Mouse (Mus musculus) CH12.LX (cell line): ENCODE measurements at regions not wholly inside any gene's neighbourhood (a gene's known extent, or its start where the extent isn't known, plus 50 kb on each side); places are given as distances from the start of the nearest gene placed in this dataset.

Experiments used
- DNase-seq: peaks from one replicate; pipeline ENCODE4 v3.0.0-alpha.2; 2013; ENCODE audit errors: extremely low read depth
- H3K27ac ChIP-seq: 2 replicates; pipeline ENCODE4 v1.5.1; 2012; ENCODE audit warnings: low read depth, mild to moderate bottlenecking, control low read depth, moderate library complexity; ENCODE audit not compliant: insufficient read depth
- H3K27me3 ChIP-seq: replicated peaks from 2 replicates; pipeline ENCODE3; 2012; ENCODE audit warnings: inconsistent platforms
- H3K36me3 ChIP-seq, 2 experiments: replicated peaks in 1 of 2; 2 replicates each; pipeline versions ENCODE3 to v1.6.1; 2012; ENCODE audit warnings: inconsistent platforms in 1 of 2, low read length in 1 of 2, mild to moderate bottlenecking in 1 of 2, mixed read lengths in 1 of 2, moderate library complexity in 1 of 2; ENCODE audit not compliant: control insufficient read depth in 1 of 2, insufficient read depth in 1 of 2
- H3K4me1 ChIP-seq, 2 experiments: 2 replicates each; pipeline ENCODE4 v1.6.1; 2012; ENCODE audit warnings: inconsistent platforms in 1 of 2, moderate library complexity in 1 of 2; ENCODE audit not compliant: insufficient read depth in 2 of 2, control insufficient read depth in 1 of 2
- H3K4me2 ChIP-seq: 2 replicates; pipeline ENCODE4 v1.6.1; 2012; ENCODE audit warnings: low read depth, mild to moderate bottlenecking, control low read depth; ENCODE audit not compliant: poor library complexity, insufficient read depth, severe bottlenecking
- H3K4me3 ChIP-seq, 3 experiments: fragments of 150-350 bp in 1 of 3; sonication (generic) in 1 of 3; replicated peaks in 1 of 3; 2 replicates each; pipeline versions ENCODE3 to v1.5.1; 2011 to 2012; ENCODE audit warnings: low read depth in 2 of 3, low read length in 2 of 3, mild to moderate bottlenecking in 2 of 3, moderate library complexity in 2 of 3, control low read depth in 1 of 3, improper control_type of control experiment in 1 of 3, inconsistent platforms in 1 of 3, mixed read lengths in 1 of 3; ENCODE audit not compliant: poor library complexity in 1 of 3
- H3K79me2 ChIP-seq: replicated peaks from 2 replicates; pipeline ENCODE4 v1.6.1; 2012; ENCODE audit warnings: mild to moderate bottlenecking, moderate library complexity; ENCODE audit not compliant: control insufficient read depth, poor library complexity, insufficient read depth, severe bottlenecking; ENCODE audit errors: extremely low read depth
- H3K9ac ChIP-seq: 2 replicates; pipeline ENCODE4 v1.6.1; 2012; ENCODE audit warnings: low read depth, mild to moderate bottlenecking, control low read depth, moderate library complexity; ENCODE audit not compliant: insufficient read depth
- H3K9me3 ChIP-seq: replicated peaks from 2 replicates; pipeline ENCODE3; 2012; ENCODE audit warnings: low read length, inconsistent platforms, mixed read lengths
- BHLHE40 ChIP-seq: IDR thresholded peaks from 2 replicates; pipeline ENCODE4 v1.6.1; 2011; ENCODE audit warnings: mild to moderate bottlenecking, low read depth, low read length, improper control_type of control experiment
- E2F4 ChIP-seq: IDR thresholded peaks from 2 replicates; pipeline ENCODE4 v1.6.1; 2011; ENCODE audit warnings: low read depth, low read length, improper control_type of control experiment; ENCODE audit not compliant: insufficient replicate concordance
- ELF1 ChIP-seq: IDR thresholded peaks from 2 replicates; pipeline ENCODE4 v1.6.1; 2014; ENCODE audit warnings: low read depth, mild to moderate bottlenecking, inconsistent platforms, low read length, improper control_type of control experiment
- ETS1 ChIP-seq: conservative IDR thresholded peaks from 2 replicates; pipeline ENCODE4 v1.6.1; 2012; ENCODE audit warnings: low read depth, mild to moderate bottlenecking, inconsistent platforms, low read length, improper control_type of control experiment, moderate library complexity
- GABPA ChIP-seq: IDR thresholded peaks from 2 replicates; pipeline ENCODE4 v1.6.1; 2012; ENCODE audit warnings: low read depth, low read length, improper control_type of control experiment, inconsistent platforms; ENCODE audit not compliant: insufficient replicate concordance
- IRF4 ChIP-seq: IDR thresholded peaks from 2 replicates; pipeline ENCODE4 v1.6.1; 2014; ENCODE audit warnings: low read depth, mild to moderate bottlenecking, inconsistent platforms, low read length, improper control_type of control experiment
- JUND ChIP-seq: conservative IDR thresholded peaks from 2 replicates; pipeline ENCODE4 v1.6.1; 2011; ENCODE audit warnings: low read depth, low read length, improper control_type of control experiment
- KAT2A ChIP-seq: IDR thresholded peaks from 2 replicates; pipeline ENCODE4 v1.6.1; 2012; ENCODE audit warnings: low read length, improper control_type of control experiment, inconsistent platforms; ENCODE audit not compliant: insufficient replicate concordance
- MAX ChIP-seq: IDR thresholded peaks from 2 replicates; pipeline ENCODE4 v1.6.1; 2011; ENCODE audit warnings: low read length, improper control_type of control experiment
- MEF2A ChIP-seq: IDR thresholded peaks from 2 replicates; pipeline ENCODE4 v1.6.1; 2014; ENCODE audit warnings: low read depth, mild to moderate bottlenecking, inconsistent platforms, low read length, improper control_type of control experiment, borderline replicate concordance
- MXI1 ChIP-seq: IDR thresholded peaks from 2 replicates; pipeline ENCODE4 v1.6.1; 2011; ENCODE audit warnings: mild to moderate bottlenecking, low read depth, low read length, improper control_type of control experiment
- MYC ChIP-seq: IDR thresholded peaks from 2 replicates; pipeline ENCODE4 v1.6.1; 2011; ENCODE audit warnings: low read depth, mild to moderate bottlenecking, improper control_type of control experiment, low read length
- NELFE ChIP-seq: IDR thresholded peaks from 2 replicates; pipeline ENCODE4 v1.6.1; 2011; ENCODE audit warnings: low read depth, low read length, improper control_type of control experiment
- NRF1 ChIP-seq: IDR thresholded peaks from 2 replicates; pipeline ENCODE4 v1.6.1; 2014; ENCODE audit warnings: low read depth, mild to moderate bottlenecking, inconsistent platforms, low read length, improper control_type of control experiment, moderate library complexity
- POLR2AphosphoS2 ChIP-seq: IDR thresholded peaks from 2 replicates; pipeline ENCODE4 v1.6.1; 2011; ENCODE audit warnings: low read depth, low read length, improper control_type of control experiment
- SIN3A ChIP-seq: IDR thresholded peaks from 2 replicates; pipeline ENCODE4 v1.6.1; 2012; ENCODE audit warnings: low read length, improper control_type of control experiment, inconsistent platforms
- SMC3 ChIP-seq: IDR thresholded peaks from 2 replicates; pipeline ENCODE4 v1.6.1; 2011; ENCODE audit warnings: low read depth, low read length, improper control_type of control experiment
- USF1 ChIP-seq: IDR thresholded peaks from 2 replicates; pipeline ENCODE4 v1.6.1; 2014; ENCODE audit warnings: low read depth, mild to moderate bottlenecking, inconsistent platforms, low read length, improper control_type of control experiment
- USF2 ChIP-seq: conservative IDR thresholded peaks from 2 replicates; pipeline ENCODE4 v1.6.1; 2011; ENCODE audit warnings: low read depth, low read length, improper control_type of control experiment
- ZC3H11A ChIP-seq: IDR thresholded peaks from 2 replicates; pipeline ENCODE4 v1.6.1; 2012; ENCODE audit warnings: low read depth, mild to moderate bottlenecking, inconsistent platforms, low read length, improper control_type of control experiment
- ZKSCAN1 ChIP-seq: IDR thresholded peaks from 2 replicates; pipeline ENCODE4 v1.6.1; 2012; ENCODE audit warnings: low read depth, inconsistent platforms, low read length, improper control_type of control experiment, borderline replicate concordance
- ZNF384 ChIP-seq: IDR thresholded peaks from 2 replicates; pipeline ENCODE4 v1.6.1; 2012; ENCODE audit warnings: low read depth, low read length, improper control_type of control experiment, inconsistent platforms
- dilution Hi-C: fragments of 300-500 bp; cut with MboI; formaldehyde crosslinking; loops from 2 replicates; pipeline ENCODE4 v1.14.3; 2020; ENCODE audit warnings: low sequenced_read_pairs; ENCODE audit not compliant: extremely low pct_unique_long_range_greater_than_20kb, extremely low pct_ligation_motif_present
- in situ Hi-C: fragments of 300-500 bp; cut with MboI; formaldehyde crosslinking; loops from 3 replicates; pipeline ENCODE4 v1.14.3; 2019; ENCODE audit warnings: low sequenced_read_pairs, low pct_ligation_motif_present, low pct_unique_long_range_greater_than_20kb, mixed read lengths

DNA sequence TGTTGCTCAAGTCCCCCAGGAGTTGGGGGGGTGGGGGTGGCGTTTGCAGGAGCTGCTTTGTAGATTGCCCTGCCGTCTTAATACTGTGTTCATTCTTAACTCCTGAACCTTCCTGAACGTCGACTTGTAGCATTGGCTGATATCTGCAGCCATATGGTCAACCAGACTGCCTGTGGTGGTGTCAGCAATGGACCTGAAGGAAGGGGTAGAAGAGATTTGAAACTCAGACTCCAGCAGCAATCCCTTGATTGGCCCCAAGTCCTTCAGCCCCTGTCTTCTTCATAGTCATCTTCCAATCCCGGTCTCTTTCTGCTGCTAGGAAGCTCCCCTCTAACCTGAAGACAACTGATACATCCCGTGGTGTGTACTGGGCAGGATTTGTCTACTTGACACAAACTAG lies 433.9 kb upstream of the Zmiz1 start:
- Histone ChIP-seq H3K36me3 (no peaks in the 10 kb centered on the region), H3K9me3 (no peaks in the 10 kb centered on the region), H3K4me1 (0 out of 4 replicates have a peak, but pooled peaks cover 0 to 3% of the 10 kb centered on the region in 2 experiments), H3K27ac (no peak overlapping the region), H3K79me2 (no peaks in the 10 kb centered on the region), H3K27me3 (peaks cover 39% of the 10 kb centered on the region), H3K4me3 (no peak overlapping the region), H3K4me2 (no peak overlapping the region), H3K9ac (no peak overlapping the region)
- TF ChIP-seq ZNF384 = no peak
- TF ChIP-seq USF1 = no peak
- no peak for TF ChIP-seq GABPA
- in situ Hi-C loops (no loop called here), dilution Hi-C loops (no loop called here)
- DNase-seq = no peak

DNA sequence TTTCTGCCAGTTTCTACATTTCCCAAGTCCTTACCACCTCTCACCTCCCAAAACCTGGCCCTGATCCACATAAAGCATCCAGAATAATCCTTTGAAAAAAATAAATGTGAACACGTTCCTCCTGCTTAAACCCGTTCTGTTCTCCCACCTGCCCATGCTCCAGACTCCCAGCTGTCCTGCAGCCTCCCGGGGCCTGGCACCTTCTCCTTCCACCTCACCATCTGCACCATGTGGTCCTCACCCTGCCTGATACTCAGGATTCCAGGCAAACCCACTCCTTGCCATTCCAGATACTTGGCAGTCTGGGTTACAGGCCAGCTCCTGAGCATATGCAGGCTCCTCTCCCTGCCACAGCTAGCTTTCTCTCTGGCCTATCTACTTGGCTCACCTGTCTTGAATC lies 431.9 kb upstream of the Zmiz1 start:
- in situ Hi-C loops (no loop called here), dilution Hi-C loops (no loop called here)

DNA sequence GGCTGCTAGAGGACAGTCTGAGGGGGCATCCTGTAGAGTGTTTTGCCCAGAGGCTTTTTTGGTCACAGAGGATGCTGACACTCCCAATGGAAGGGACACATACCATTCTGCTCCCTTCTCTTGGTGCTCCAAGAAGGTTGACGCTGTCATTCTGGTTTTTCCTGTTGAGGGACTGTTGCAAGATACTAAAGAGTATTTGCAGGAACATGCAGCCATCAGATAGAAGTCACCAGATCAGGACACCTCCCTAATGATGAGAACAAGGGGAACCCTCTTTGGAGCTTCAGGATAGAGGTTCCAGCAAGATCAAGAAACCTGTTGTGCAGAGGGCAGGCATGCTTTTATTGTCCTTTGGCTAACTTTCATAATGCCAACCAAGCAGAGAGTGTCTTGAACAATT lies 431.1 kb upstream of the Zmiz1 start:
- in situ Hi-C loops = no loop called here

More for the DNA sequence above, 431.9 kb upstream of the Zmiz1 start:
- no peak overlapping the region for H3K4me3 ChIP-seq
- H3K9ac ChIP-seq = no peak overlapping the region
- no peaks in the 10 kb centered on the region for H3K79me2 ChIP-seq
- no peaks in the 10 kb centered on the region; a peak in 1 of 4 replicates for H3K4me1 ChIP-seq
- no peaks in the 10 kb centered on the region for H3K36me3 ChIP-seq
- TF ChIP-seq MYC = no peak
- no peak for TF ChIP-seq SIN3A
- TF ChIP-seq ZC3H11A = no peak
- TF ChIP-seq NELFE = no peak
- TF ChIP-seq GABPA = no peak
- no peak for TF ChIP-seq MEF2A
- no peak for TF ChIP-seq MAX
- no peak for TF ChIP-seq MXI1
- no peak for TF ChIP-seq ETS1
- no peak for TF ChIP-seq KAT2A
- no peaks in the 10 kb centered on the region for H3K9me3 ChIP-seq
- H3K27me3 ChIP-seq = peaks cover 39% of the 10 kb centered on the region
- DNase-seq = no peak
- H3K27ac ChIP-seq = no peak overlapping the region
- H3K4me2 ChIP-seq = no peak overlapping the region

More for the DNA sequence above, 431.1 kb upstream of the Zmiz1 start:
- peaks cover 0 to 3% of the 10 kb centered on the region in 2 experiments; a peak in 1 of 4 replicates for H3K4me1 ChIP-seq
- H3K9ac ChIP-seq = no peak overlapping the region
- H3K9me3 ChIP-seq = no peaks in the 10 kb centered on the region
- H3K27ac ChIP-seq = no peak overlapping the region
- no peak for DNase-seq
- dilution Hi-C loops = no loop called here
- H3K4me2 ChIP-seq = no peak overlapping the region
- peaks cover 42% of the 10 kb centered on the region for H3K27me3 ChIP-seq
- no peak for TF ChIP-seq USF2
- no peak for TF ChIP-seq NRF1
- no peak for TF ChIP-seq NELFE
- no peak for TF ChIP-seq ELF1
- no peak for TF ChIP-seq USF1
- TF ChIP-seq SMC3 = no peak
- no peak for TF ChIP-seq POLR2AphosphoS2
- no peak for TF ChIP-seq IRF4
- TF ChIP-seq GABPA = no peak
- no peak for TF ChIP-seq JUND
- TF ChIP-seq ZKSCAN1 = no peak
- no peak for TF ChIP-seq E2F4
- TF ChIP-seq BHLHE40 = no peak
- H3K79me2 ChIP-seq = no peaks in the 10 kb centered on the region
- no peak overlapping the region for H3K4me3 ChIP-seq
- no peaks in the 10 kb centered on the region for H3K36me3 ChIP-seq
